Mouse (Mus musculus) midbrain, embryonic 14.5 days (tissue): ENCODE data around the gene Dock11. TPM values are rescaled to one million over a fixed set of nuclear protein-coding genes. Genes with fewer than 3 reads are reported as not detected.

ENCODE experiments used
- ATAC-seq: fragments of 200-750 bp; cut with Nextera tagmentation; 2 replicates; pipeline ENCODE4 v1.8.0; 2017; ENCODE audit warnings: moderate number of reproducible peaks, moderate library complexity; ENCODE audit not compliant: low FRiP score, low TSS enrichment
- DNase-seq: peaks from one replicate; pipeline ENCODE4 v3.0.0-alpha.2; 2015
- H3K27ac ChIP-seq: fragments of 300-500 bp; sonication (generic); replicated peaks from 2 replicates; pipeline ENCODE4 v1.5.1; 2014; ENCODE audit warnings: mild to moderate bottlenecking, low read depth, low read length, moderate library complexity
- H3K27me3 ChIP-seq: fragments of 300-500 bp; sonication (generic); 2 replicates; pipeline ENCODE4 v1.6.1; 2014; ENCODE audit warnings: low read length, control low read depth, mixed read lengths; ENCODE audit not compliant: control insufficient read depth, insufficient read depth
- H3K36me3 ChIP-seq: fragments of 300-500 bp; sonication (generic); 2 replicates; pipeline ENCODE4 v1.6.1; 2014; ENCODE audit warnings: low read length, control low read depth; ENCODE audit not compliant: control insufficient read depth, insufficient read depth
- H3K4me1 ChIP-seq: fragments of 300-500 bp; sonication (generic); 2 replicates; pipeline ENCODE4 v1.6.1; 2014; ENCODE audit warnings: mild to moderate bottlenecking, antibody characterized with exemption, low read length, control low read depth; ENCODE audit not compliant: control insufficient read depth, insufficient read depth
- H3K4me2 ChIP-seq: fragments of 300-500 bp; sonication (generic); 2 replicates; pipeline ENCODE4 v1.6.1; 2014; ENCODE audit warnings: mild to moderate bottlenecking, low read length, moderate library complexity
- H3K4me3 ChIP-seq: fragments of 300-500 bp; sonication (generic); replicated peaks from 2 replicates; pipeline ENCODE4 v1.5.1; 2014; ENCODE audit warnings: low read depth, low read length
- H3K9ac ChIP-seq: fragments of 300-500 bp; sonication (generic); replicated peaks from 2 replicates; pipeline ENCODE4 v1.6.1; 2014; ENCODE audit warnings: mild to moderate bottlenecking, low read length, moderate library complexity
- H3K9me3 ChIP-seq: fragments of 300-500 bp; sonication (generic); 2 replicates; pipeline ENCODE4 v1.6.1; 2016; ENCODE audit warnings: low read length, control low read depth, mixed read lengths; ENCODE audit not compliant: control insufficient read depth
- WGBS: fragments of 180-500 bp; shearing (Covaris S2); extraction: QIAGEN DNeasy Blood & Tissue Kit; methylation state at CpG from one replicate; pipeline ENCODE4 v1.1.7; 2014; 5-methylcytosine and 5-hydroxymethylcytosine counted together
- polyA plus RNA-seq: library from polyadenylated mRNA; unstranded; fragments of >200 nt; fragmentation: Nextera tagmentation; extraction: Ambion mirVana; gene quantifications from 2 replicates; pipeline ENCODE4 v1.2.1, GENCODE M21; 2014

Gene Dock11
- polyA plus RNA-seq, 1 experiment from 2014 or later, result 24.7 TPM

GRCm38 (mm10) chrX:35931945-35932344 is 43.3 kb downstream of the Dock11 start:
- Histone ChIP-seq H3K27ac (no peak overlapping the region), H3K4me3 (no peak overlapping the region), H3K9ac (no peak overlapping the region), H3K36me3 (no peaks in the 10 kb centered on the region), H3K27me3 (no peaks in the 10 kb centered on the region), H3K9me3 (no peaks in the 10 kb centered on the region), H3K4me2 (no peak overlapping the region), H3K4me1 (no peaks in the 10 kb centered on the region)
- WGBS, result 51% methylated on average over 1 of the region's 1 CpGs
- no peak for ATAC-seq
- no peak for DNase-seq

- H3K27me3 ChIP-seq, result no peaks in the 10 kb centered on the region
- no peak overlapping the region for H3K27ac ChIP-seq
- DNase-seq (no peak), ATAC-seq (no peak)
- H3K36me3 ChIP-seq, result no peaks in the 10 kb centered on the region
- no peak overlapping the region for H3K4me3 ChIP-seq
- no peak overlapping the region for H3K4me2 ChIP-seq
- H3K9me3 ChIP-seq, result no peaks in the 10 kb centered on the region
- no peak overlapping the region for H3K9ac ChIP-seq
- no peaks in the 10 kb centered on the region for H3K4me1 ChIP-seq
Measured at GRCm38 (mm10) chrX:35932952-35933351, 44.3 kb downstream of the Dock11 start.

- no peaks in the 10 kb centered on the region for H3K9me3 ChIP-seq
- no peak overlapping the region for H3K4me3 ChIP-seq
- H3K36me3 ChIP-seq, result no peaks in the 10 kb centered on the region
- H3K4me1 ChIP-seq, result no peaks in the 10 kb centered on the region
- no peak overlapping the region for H3K4me2 ChIP-seq
- no peak overlapping the region for H3K27ac ChIP-seq
- H3K27me3 ChIP-seq, result no peaks in the 10 kb centered on the region
- H3K9ac ChIP-seq, result no peak overlapping the region
- DNase-seq (no peak), ATAC-seq (no peak)
- 80% methylated on average over 5 of the region's 5 CpGs for WGBS
Measured at GRCm38 (mm10) chrX:35938112-35938511, 49.5 kb downstream of the Dock11 start.

DNA sequence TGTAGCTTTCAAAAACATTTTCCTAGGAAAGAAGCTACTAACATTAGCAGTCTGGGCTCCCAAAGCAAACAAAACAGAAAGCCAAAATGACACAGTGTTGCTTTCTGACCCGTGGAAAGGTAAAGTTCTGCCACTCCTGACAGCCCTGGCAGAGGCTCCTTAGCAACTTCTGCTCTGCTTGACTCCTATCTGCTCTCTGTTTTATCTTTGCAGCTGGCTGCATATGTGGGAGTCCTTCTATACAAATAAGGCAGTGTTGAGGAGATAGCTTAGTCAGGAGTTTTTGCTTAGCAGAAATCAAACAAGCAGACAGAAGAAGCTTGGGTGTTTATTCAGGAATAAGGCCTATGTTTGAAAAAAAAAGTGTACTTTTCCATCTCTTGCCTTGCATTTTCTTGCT is 57.8 kb downstream of the Dock11 start:
- WGBS, result 92% methylated on average over 1 of the region's 1 CpGs
- DNase-seq (no peak), ATAC-seq (no peak)
- Histone ChIP-seq H3K4me2 (no peak overlapping the region), H3K36me3 (no peaks in the 10 kb centered on the region), H3K4me1 (no peaks in the 10 kb centered on the region), H3K4me3 (no peak overlapping the region), H3K27me3 (no peaks in the 10 kb centered on the region), H3K9me3 (no peaks in the 10 kb centered on the region), H3K9ac (no peak overlapping the region), H3K27ac (no peak overlapping the region)

- Histone ChIP-seq H3K9ac (no peak overlapping the region), H3K4me1 (no peaks in the 10 kb centered on the region), H3K9me3 (no peaks in the 10 kb centered on the region), H3K27me3 (no peaks in the 10 kb centered on the region), H3K36me3 (no peaks in the 10 kb centered on the region), H3K4me2 (no peak overlapping the region), H3K4me3 (no peak overlapping the region), H3K27ac (no peak overlapping the region)
- ATAC-seq (no peak), DNase-seq (no peak)
- 90% methylated on average over 4 of the region's 4 CpGs for WGBS
Measured at GRCm38 (mm10) chrX:35950135-35950534, 61.5 kb downstream of the Dock11 start.

GRCm38 (mm10) chrX:35951945-35952344 is 63.3 kb downstream of the Dock11 start:
- Histone ChIP-seq H3K9me3 (no peaks in the 10 kb centered on the region), H3K27ac (no peak overlapping the region), H3K36me3 (no peaks in the 10 kb centered on the region), H3K9ac (no peak overlapping the region), H3K27me3 (no peaks in the 10 kb centered on the region), H3K4me1 (no peaks in the 10 kb centered on the region), H3K4me3 (no peak overlapping the region), H3K4me2 (no peak overlapping the region)
- no peak for DNase-seq
- WGBS, result 62% methylated on average over 3 of the region's 3 CpGs
- no peak for ATAC-seq

DNA sequence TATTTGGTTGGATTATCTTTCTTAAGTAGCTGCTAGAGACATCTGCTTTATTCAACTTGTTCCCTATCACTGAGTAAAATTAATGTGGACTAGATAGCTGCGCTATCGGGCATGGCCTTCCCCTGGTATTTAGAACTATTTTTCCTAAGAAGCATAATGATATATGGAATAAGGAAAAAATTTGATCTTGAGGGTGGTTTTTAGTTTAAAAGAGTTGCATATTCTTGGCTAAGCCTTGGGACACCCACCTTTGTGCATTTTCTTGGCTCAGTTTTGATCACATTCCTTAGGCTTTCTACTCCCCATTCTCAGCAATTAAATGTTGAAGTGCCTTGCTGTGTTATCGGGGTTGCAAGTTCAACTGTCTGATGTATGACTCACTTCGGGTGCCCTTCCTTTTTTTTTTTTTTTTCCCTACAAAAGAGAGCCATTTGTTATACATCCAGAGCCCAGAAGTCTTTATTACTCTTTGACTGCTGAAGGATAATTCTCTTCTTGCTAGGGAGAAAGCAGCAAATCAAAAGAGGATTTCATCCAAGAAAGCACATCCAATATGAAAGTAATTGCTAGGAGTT is 64.0 kb downstream of the Dock11 start:
- H3K4me3 ChIP-seq, result no peak overlapping the region
- DNase-seq, result no peak
- no peaks in the 10 kb centered on the region for H3K36me3 ChIP-seq
- no peaks in the 10 kb centered on the region for H3K9me3 ChIP-seq
- H3K27me3 ChIP-seq, result no peaks in the 10 kb centered on the region
- no peak overlapping the region for H3K9ac ChIP-seq
- ATAC-seq, result no peak
- WGBS, result 78% methylated on average over 4 of the region's 4 CpGs
- no peak overlapping the region for H3K4me2 ChIP-seq
- H3K27ac ChIP-seq, result no peak overlapping the region
- no peaks in the 10 kb centered on the region for H3K4me1 ChIP-seq

- Histone ChIP-seq H3K27ac (no peak overlapping the region), H3K9ac (no peak overlapping the region), H3K9me3 (no peaks in the 10 kb centered on the region), H3K4me2 (no peak overlapping the region), H3K4me1 (no peaks in the 10 kb centered on the region), H3K4me3 (no peak overlapping the region), H3K36me3 (no peaks in the 10 kb centered on the region), H3K27me3 (no peaks in the 10 kb centered on the region)
- DNase-seq (no peak), ATAC-seq (no peak)
Measured at GRCm38 (mm10) chrX:35956236-35956635, 67.6 kb downstream of the Dock11 start.

GRCm38 (mm10) chrX:35963087-35963486 is 74.5 kb downstream of the Dock11 start:
- DNase-seq (no peak), ATAC-seq (no peak)
- H3K4me2 ChIP-seq, result no peak overlapping the region
- no peak overlapping the region for H3K9ac ChIP-seq
- 69% methylated on average over 6 of the region's 6 CpGs for WGBS
- no peaks in the 10 kb centered on the region for H3K36me3 ChIP-seq
- H3K27ac ChIP-seq, result no peak overlapping the region
- no peak overlapping the region for H3K4me3 ChIP-seq
- H3K9me3 ChIP-seq, result no peaks in the 10 kb centered on the region
- no peaks in the 10 kb centered on the region for H3K4me1 ChIP-seq
- no peaks in the 10 kb centered on the region for H3K27me3 ChIP-seq
